Mouse (Mus musculus) liver, embryonic 14.5 days (tissue): ENCODE measurements around the gene Psph.

ENCODE experiments used
- CTCF ChIP-seq: IDR thresholded peaks from 2 replicates; pipeline ENCODE4 v1.5.1; 2016; ENCODE audit warnings: antibody characterized with exemption, low read depth, control low read depth
- EP300 ChIP-seq: IDR thresholded peaks from 2 replicates; pipeline ENCODE4 v1.6.1; 2016; ENCODE audit warnings: antibody characterized with exemption, low read depth

GRCm38 (mm10) chr5:129742903-129743488 lies 44.3 kb downstream of the Psph start:
- TF ChIP-seq CTCF, result no peak
- TF ChIP-seq EP300, result 0 out of 2 replicates have a peak, but pooled peaks have one; percentile 23
